Mouse (Mus musculus) hindbrain, postnatal 0 days (tissue): ENCODE measurements around the gene Pwwp2b. TPM values are rescaled to one million over a fixed set of nuclear protein-coding genes. Genes with fewer than 3 reads are reported as not detected.

Experiments used
- ATAC-seq: fragments of 200-750 bp; cut with Nextera tagmentation; 2 replicates; pipeline ENCODE4 v1.8.0; 2017; ENCODE audit warnings: mild to moderate bottlenecking, moderate TSS enrichment, moderate library complexity
- DNase-seq: peaks from one replicate; pipeline ENCODE4 v3.0.0-alpha.2; 2015; ENCODE audit warnings: low spot score
- H3K27ac ChIP-seq: fragments of 300-500 bp; sonication (generic); 2 replicates; pipeline ENCODE4 v1.5.1; 2014; ENCODE audit warnings: mild to moderate bottlenecking
- H3K27me3 ChIP-seq: fragments of 300-500 bp; sonication (generic); 2 replicates; pipeline ENCODE4 v1.6.1; 2014; ENCODE audit warnings: low read length, mixed read lengths; ENCODE audit not compliant: insufficient read depth
- H3K36me3 ChIP-seq: fragments of 300-500 bp; sonication (generic); 2 replicates; pipeline ENCODE4 v1.6.1; 2014; ENCODE audit warnings: low read length, mixed read lengths; ENCODE audit not compliant: insufficient read depth
- H3K4me1 ChIP-seq: fragments of 300-500 bp; sonication (generic); 2 replicates; pipeline ENCODE4 v1.6.1; 2014; ENCODE audit warnings: antibody characterized with exemption, low read length, mixed read lengths; ENCODE audit not compliant: insufficient read depth
- H3K4me2 ChIP-seq: fragments of 300-500 bp; sonication (generic); 2 replicates; pipeline ENCODE4 v1.6.1; 2014; ENCODE audit warnings: low read depth, mild to moderate bottlenecking, low read length, moderate library complexity, mixed read lengths
- H3K4me3 ChIP-seq: fragments of 300-500 bp; sonication (generic); 2 replicates; pipeline ENCODE4 v1.5.1; 2014; ENCODE audit warnings: low read length
- H3K9ac ChIP-seq: fragments of 300-500 bp; sonication (generic); replicated peaks from 2 replicates; pipeline ENCODE4 v1.6.1; 2014; ENCODE audit warnings: mild to moderate bottlenecking, low read length, moderate library complexity, mixed read lengths
- H3K9me3 ChIP-seq: fragments of 300-500 bp; sonication (generic); 2 replicates; pipeline ENCODE4 v1.6.1; 2016; ENCODE audit warnings: low read length, mixed read lengths
- CTCF ChIP-seq: IDR thresholded peaks from 2 replicates; pipeline ENCODE4 v1.5.1; 2016; ENCODE audit warnings: antibody characterized with exemption, control low read depth, low read depth
- WGBS: fragments of 180-500 bp; shearing (Covaris S2); extraction: QIAGEN DNeasy Blood & Tissue Kit; methylation state at CpG from one replicate; pipeline ENCODE4 v1.1.7; 2014; 5-methylcytosine and 5-hydroxymethylcytosine counted together
- polyA plus RNA-seq: library from polyadenylated mRNA; unstranded; fragments of >200 nt; fragmentation: Nextera tagmentation; extraction: Ambion mirVana; gene quantifications from 2 replicates; pipeline ENCODE4 v1.2.1, GENCODE M21; 2015
- total RNA-seq: library from RNA; depleted of rRNA; stranded (reverse); fragments of >200 nt; gene quantifications from 2 replicates; pipeline ENCODE4 v1.2.3, GENCODE M21; 2014

The Pwwp2b gene
- total and polyA plus RNA-seq, 2 experiments from 2014 or later: 4.8 to 6.6 TPM

- no peak overlapping the region for H3K9ac ChIP-seq
- no peaks in the 10 kb centered on the region for H3K9me3 ChIP-seq
- no peak overlapping the region for H3K4me3 ChIP-seq
- DNase-seq: peak; percentile 36
- no peak overlapping the region for H3K4me2 ChIP-seq
- 60% methylated on average over 5 of the region's 5 CpGs for WGBS
- ATAC-seq: peak; percentile 28; the same call in 1 of the 2 replicates
- no peak overlapping the region for H3K27ac ChIP-seq
- H3K36me3 ChIP-seq: no peaks in the 10 kb centered on the region
- H3K27me3 ChIP-seq: no peaks in the 10 kb centered on the region
- no peaks in the 10 kb centered on the region for H3K4me1 ChIP-seq
- no peak for TF ChIP-seq CTCF
These were observed 31.3 kb downstream of the Pwwp2b start for GRCm38 (mm10) chr7:139279571-139279970.

GRCm38 (mm10) chr7:139280044-139280443, 31.8 kb downstream of the Pwwp2b start:
- no peaks in the 10 kb centered on the region for H3K4me1 ChIP-seq
- DNase-seq: peak; percentile 18
- no peaks in the 10 kb centered on the region for H3K36me3 ChIP-seq
- no peak overlapping the region for H3K4me3 ChIP-seq
- H3K9me3 ChIP-seq: no peaks in the 10 kb centered on the region
- WGBS: 87% methylated on average over 1 of the region's 1 CpGs
- no peak overlapping the region for H3K27ac ChIP-seq
- no peak for ATAC-seq
- no peaks in the 10 kb centered on the region for H3K27me3 ChIP-seq
- TF ChIP-seq CTCF: no peak
- H3K9ac ChIP-seq: no peak overlapping the region
- no peak overlapping the region for H3K4me2 ChIP-seq

- Histone ChIP-seq H3K4me3 (no peak overlapping the region), H3K9me3 (no peaks in the 10 kb centered on the region), H3K36me3 (no peaks in the 10 kb centered on the region), H3K4me2 (no peak overlapping the region), H3K27me3 (no peaks in the 10 kb centered on the region), H3K9ac (no peak overlapping the region), H3K4me1 (no peaks in the 10 kb centered on the region), H3K27ac (no peak overlapping the region)
- ATAC-seq (peak; percentile 49; the same call in 1 of the 2 replicates), DNase-seq (no peak)
- no peak for TF ChIP-seq CTCF
- 20% methylated on average over 2 of the region's 2 CpGs for WGBS
These were observed 32.9 kb downstream of the Pwwp2b start for GRCm38 (mm10) chr7:139281195-139281594.

- TF ChIP-seq CTCF: no peak
- WGBS: 74% methylated on average over 3 of the region's 3 CpGs
These were observed 33.8 kb downstream of the Pwwp2b start for GRCm38 (mm10) chr7:139282037-139282436.

GRCm38 (mm10) chr7:139285295-139285943, 37.1 kb downstream of the Pwwp2b start:
- DNase-seq: no peak
- ATAC-seq: no peak
- Histone ChIP-seq H3K36me3 (no peaks in the 10 kb centered on the region), H3K27me3 (no peaks in the 10 kb centered on the region), H3K4me3 (no peak overlapping the region), H3K4me1 (no peaks in the 10 kb centered on the region), H3K9me3 (no peaks in the 10 kb centered on the region), H3K9ac (no peak overlapping the region), H3K4me2 (no peak overlapping the region), H3K27ac (no peak overlapping the region)
- WGBS: 71% methylated on average over 16 of the region's 16 CpGs
- no peak for TF ChIP-seq CTCF

More at GRCm38 (mm10) chr7:139282037-139282436, 33.8 kb downstream of the Pwwp2b start:
- H3K4me1 ChIP-seq: no peaks in the 10 kb centered on the region
- no peak overlapping the region for H3K9ac ChIP-seq
- no peaks in the 10 kb centered on the region for H3K9me3 ChIP-seq
- no peaks in the 10 kb centered on the region for H3K36me3 ChIP-seq
- ATAC-seq (no peak), DNase-seq (no peak)
- no peak overlapping the region for H3K27ac ChIP-seq
- no peaks in the 10 kb centered on the region for H3K27me3 ChIP-seq
- no peak overlapping the region for H3K4me3 ChIP-seq
- H3K4me2 ChIP-seq: no peak overlapping the region

- no peaks in the 10 kb centered on the region for H3K36me3 ChIP-seq
- no peaks in the 10 kb centered on the region for H3K4me1 ChIP-seq
- no peak overlapping the region for H3K4me2 ChIP-seq
- no peak for TF ChIP-seq CTCF
- ATAC-seq (no peak), DNase-seq (no peak)
- H3K27me3 ChIP-seq: no peaks in the 10 kb centered on the region
- no peak overlapping the region for H3K9ac ChIP-seq
- H3K9me3 ChIP-seq: no peaks in the 10 kb centered on the region
- 76% methylated on average over 7 of the region's 7 CpGs for WGBS
- H3K4me3 ChIP-seq: no peak overlapping the region
- no peak overlapping the region for H3K27ac ChIP-seq
These were observed 40.3 kb downstream of the Pwwp2b start for GRCm38 (mm10) chr7:139288540-139288939.

GRCm38 (mm10) chr7:139293350-139293749, 45.1 kb downstream of the Pwwp2b start:
- H3K36me3 ChIP-seq: no peaks in the 10 kb centered on the region
- H3K4me3 ChIP-seq: no peak overlapping the region
- no peaks in the 10 kb centered on the region for H3K9me3 ChIP-seq
- DNase-seq (no peak), ATAC-seq (no peak)
- no peak overlapping the region for H3K9ac ChIP-seq
- H3K27ac ChIP-seq: no peak overlapping the region
- 54% methylated on average over 4 of the region's 4 CpGs for WGBS
- TF ChIP-seq CTCF: no peak
- H3K4me1 ChIP-seq: no peaks in the 10 kb centered on the region
- H3K4me2 ChIP-seq: no peak overlapping the region
- no peaks in the 10 kb centered on the region for H3K27me3 ChIP-seq
